15 mouse cellular contexts compared by ENCODE assay signal in genomic region chr4:14201724-14202123, GRCm38 (mm10).
"Had no signal": no experiment of that assay in that cellular context is flagged by ENCODE, and none has a peak within 500 bp of the region (broad histone marks: within the 10 kb centered on the region; RNA-seq: fewer than 3 reads in every experiment).

No protein-coding gene starts in this region.

- H3K27me3 ChIP-seq: limb, embryonic 12.5 days; liver, embryonic 13.5 days; lung, embryonic 15.5 days; megakaryocyte, embryonic 14.5 days; midbrain, embryonic 12.5 days; neural tube, embryonic 13.5 days had no signal

- H3K4me2 ChIP-seq: limb, embryonic 12.5 days; liver, embryonic 13.5 days; lung, embryonic 15.5 days; midbrain, embryonic 12.5 days; neural tube, embryonic 13.5 days had no signal

- DNase-seq: kidney, postnatal 25 days; layer of hippocampus, adult 9-11 months; liver; liver, embryonic 13.5 days; liver, postnatal 0 days; lung, postnatal 14 days; right cerebral cortex, postnatal 14 days; thymus, postnatal 36 days had no signal

- H3K9ac ChIP-seq: limb, embryonic 12.5 days; liver, embryonic 13.5 days; liver, postnatal 0 days; lung, embryonic 15.5 days; midbrain, embryonic 12.5 days; neural tube, embryonic 13.5 days had no signal

- H3K36me3 ChIP-seq: limb, embryonic 12.5 days; liver, embryonic 13.5 days; lung, embryonic 15.5 days; midbrain, embryonic 12.5 days; neural tube, embryonic 13.5 days had no signal

- H3K27ac ChIP-seq: limb, embryonic 12.5 days; liver, embryonic 13.5 days; lung, embryonic 15.5 days; macrophage; midbrain, embryonic 12.5 days; neural tube, embryonic 13.5 days had no signal

- H3K9me3 ChIP-seq: limb, embryonic 12.5 days; liver, embryonic 13.5 days; lung, embryonic 15.5 days; megakaryocyte, embryonic 14.5 days; midbrain, embryonic 12.5 days; neural tube, embryonic 13.5 days had no signal

- H3K4me1 ChIP-seq: liver, embryonic 13.5 days; lung, embryonic 15.5 days; megakaryocyte, embryonic 14.5 days had no signal

- H3K4me3 ChIP-seq: limb, embryonic 12.5 days; liver, embryonic 13.5 days; lung, embryonic 15.5 days; megakaryocyte, embryonic 14.5 days; midbrain, embryonic 12.5 days; neural tube, embryonic 13.5 days had no signal

- ATAC-seq: liver, postnatal 0 days; midbrain, embryonic 16.5 days had no signal
